Mouse (Mus musculus) CH12.LX (cell line): Measurements from ENCODE around the gene Txndc11. TPM values are rescaled to one million over a fixed set of nuclear protein-coding genes. Genes with fewer than 3 reads are reported as not detected.

Source experiments
- DNase-seq: peaks from one replicate; pipeline ENCODE4 v3.0.0-alpha.2; 2013; ENCODE audit errors: extremely low read depth
- H3K27ac ChIP-seq: 2 replicates; pipeline ENCODE4 v1.5.1; 2012; ENCODE audit warnings: low read depth, mild to moderate bottlenecking, control low read depth, moderate library complexity; ENCODE audit not compliant: insufficient read depth
- H3K27me3 ChIP-seq: replicated peaks from 2 replicates; pipeline ENCODE3; 2012; ENCODE audit warnings: inconsistent platforms
- H3K36me3 ChIP-seq, 2 experiments: replicated peaks in 1 of 2; 2 replicates each; pipeline versions ENCODE3 to v1.6.1; 2012; ENCODE audit warnings: inconsistent platforms in 1 of 2, low read length in 1 of 2, mild to moderate bottlenecking in 1 of 2, mixed read lengths in 1 of 2, moderate library complexity in 1 of 2; ENCODE audit not compliant: control insufficient read depth in 1 of 2, insufficient read depth in 1 of 2
- H3K4me1 ChIP-seq, 2 experiments: 2 replicates each; pipeline ENCODE4 v1.6.1; 2012; ENCODE audit warnings: inconsistent platforms in 1 of 2, moderate library complexity in 1 of 2; ENCODE audit not compliant: insufficient read depth in 2 of 2, control insufficient read depth in 1 of 2
- H3K4me2 ChIP-seq: 2 replicates; pipeline ENCODE4 v1.6.1; 2012; ENCODE audit warnings: low read depth, mild to moderate bottlenecking, control low read depth; ENCODE audit not compliant: poor library complexity, insufficient read depth, severe bottlenecking
- H3K4me3 ChIP-seq, 3 experiments: fragments of 150-350 bp in 1 of 3; sonication (generic) in 1 of 3; replicated peaks in 1 of 3; 2 replicates each; pipeline versions ENCODE3 to v1.5.1; 2011 to 2012; ENCODE audit warnings: low read depth in 2 of 3, low read length in 2 of 3, mild to moderate bottlenecking in 2 of 3, moderate library complexity in 2 of 3, control low read depth in 1 of 3, improper control_type of control experiment in 1 of 3, inconsistent platforms in 1 of 3, mixed read lengths in 1 of 3; ENCODE audit not compliant: poor library complexity in 1 of 3
- H3K79me2 ChIP-seq: replicated peaks from 2 replicates; pipeline ENCODE4 v1.6.1; 2012; ENCODE audit warnings: mild to moderate bottlenecking, moderate library complexity; ENCODE audit not compliant: control insufficient read depth, poor library complexity, insufficient read depth, severe bottlenecking; ENCODE audit errors: extremely low read depth
- H3K9ac ChIP-seq: 2 replicates; pipeline ENCODE4 v1.6.1; 2012; ENCODE audit warnings: low read depth, mild to moderate bottlenecking, control low read depth, moderate library complexity; ENCODE audit not compliant: insufficient read depth
- H3K9me3 ChIP-seq: replicated peaks from 2 replicates; pipeline ENCODE3; 2012; ENCODE audit warnings: low read length, inconsistent platforms, mixed read lengths
- BHLHE40 ChIP-seq: IDR thresholded peaks from 2 replicates; pipeline ENCODE4 v1.6.1; 2011; ENCODE audit warnings: mild to moderate bottlenecking, low read depth, low read length, improper control_type of control experiment
- CHD1 ChIP-seq: IDR thresholded peaks from 2 replicates; pipeline ENCODE4 v1.6.1; 2012; ENCODE audit warnings: low read depth, low read length, improper control_type of control experiment, inconsistent platforms
- CHD2 ChIP-seq: IDR thresholded peaks from 2 replicates; pipeline ENCODE4 v1.6.1; 2011; ENCODE audit warnings: low read length, improper control_type of control experiment
- CTCF ChIP-seq, 2 experiments: IDR thresholded peaks in 1 of 2; conservative IDR thresholded peaks in 1 of 2; 2 replicates each; pipeline ENCODE4 v1.5.1; 2011 to 2012; ENCODE audit warnings: low read depth in 2 of 2, low read length in 2 of 2, improper control_type of control experiment in 1 of 2, inconsistent platforms in 1 of 2, mild to moderate bottlenecking in 1 of 2, moderate library complexity in 1 of 2
- E2F4 ChIP-seq: IDR thresholded peaks from 2 replicates; pipeline ENCODE4 v1.6.1; 2011; ENCODE audit warnings: low read depth, low read length, improper control_type of control experiment; ENCODE audit not compliant: insufficient replicate concordance
- ELF1 ChIP-seq: IDR thresholded peaks from 2 replicates; pipeline ENCODE4 v1.6.1; 2014; ENCODE audit warnings: low read depth, mild to moderate bottlenecking, inconsistent platforms, low read length, improper control_type of control experiment
- EP300 ChIP-seq: IDR thresholded peaks from 2 replicates; pipeline ENCODE4 v1.6.1; 2011; ENCODE audit warnings: low read length, improper control_type of control experiment
- HCFC1 ChIP-seq: IDR thresholded peaks from 2 replicates; pipeline ENCODE4 v1.6.1; 2012; ENCODE audit warnings: low read depth, mild to moderate bottlenecking, inconsistent platforms, low read length, improper control_type of control experiment
- IRF4 ChIP-seq: IDR thresholded peaks from 2 replicates; pipeline ENCODE4 v1.6.1; 2014; ENCODE audit warnings: low read depth, mild to moderate bottlenecking, inconsistent platforms, low read length, improper control_type of control experiment
- JUND ChIP-seq: conservative IDR thresholded peaks from 2 replicates; pipeline ENCODE4 v1.6.1; 2011; ENCODE audit warnings: low read depth, low read length, improper control_type of control experiment
- KAT2A ChIP-seq: IDR thresholded peaks from 2 replicates; pipeline ENCODE4 v1.6.1; 2012; ENCODE audit warnings: low read length, improper control_type of control experiment, inconsistent platforms; ENCODE audit not compliant: insufficient replicate concordance
- MAFK ChIP-seq: IDR thresholded peaks from 2 replicates; pipeline ENCODE4 v1.6.1; 2011; ENCODE audit warnings: low read length, improper control_type of control experiment; ENCODE audit not compliant: insufficient replicate concordance
- MEF2A ChIP-seq: IDR thresholded peaks from 2 replicates; pipeline ENCODE4 v1.6.1; 2014; ENCODE audit warnings: low read depth, mild to moderate bottlenecking, inconsistent platforms, low read length, improper control_type of control experiment, borderline replicate concordance
- MXI1 ChIP-seq: IDR thresholded peaks from 2 replicates; pipeline ENCODE4 v1.6.1; 2011; ENCODE audit warnings: mild to moderate bottlenecking, low read depth, low read length, improper control_type of control experiment
- MYC ChIP-seq: IDR thresholded peaks from 2 replicates; pipeline ENCODE4 v1.6.1; 2011; ENCODE audit warnings: low read depth, mild to moderate bottlenecking, improper control_type of control experiment, low read length
- NELFE ChIP-seq: IDR thresholded peaks from 2 replicates; pipeline ENCODE4 v1.6.1; 2011; ENCODE audit warnings: low read depth, low read length, improper control_type of control experiment
- NRF1 ChIP-seq: IDR thresholded peaks from 2 replicates; pipeline ENCODE4 v1.6.1; 2014; ENCODE audit warnings: low read depth, mild to moderate bottlenecking, inconsistent platforms, low read length, improper control_type of control experiment, moderate library complexity
- RAD21 ChIP-seq: IDR thresholded peaks from 2 replicates; pipeline ENCODE4 v1.6.1; 2011; ENCODE audit warnings: low read depth, mild to moderate bottlenecking, low read length, improper control_type of control experiment, moderate library complexity
- RCOR1 ChIP-seq: conservative IDR thresholded peaks from 2 replicates; pipeline ENCODE4 v1.6.1; 2012; ENCODE audit warnings: low read depth, mild to moderate bottlenecking, inconsistent platforms, low read length, improper control_type of control experiment
- SIN3A ChIP-seq: IDR thresholded peaks from 2 replicates; pipeline ENCODE4 v1.6.1; 2012; ENCODE audit warnings: low read length, improper control_type of control experiment, inconsistent platforms
- SMC3 ChIP-seq: IDR thresholded peaks from 2 replicates; pipeline ENCODE4 v1.6.1; 2011; ENCODE audit warnings: low read depth, low read length, improper control_type of control experiment
- TCF12 ChIP-seq: IDR thresholded peaks from 2 replicates; pipeline ENCODE4 v1.6.1; 2014; ENCODE audit warnings: low read depth, mild to moderate bottlenecking, inconsistent platforms, low read length, improper control_type of control experiment
- UBTF ChIP-seq: IDR thresholded peaks from 2 replicates; pipeline ENCODE4 v1.6.1; 2012; ENCODE audit warnings: low read depth, mild to moderate bottlenecking, inconsistent platforms, low read length, improper control_type of control experiment, moderate library complexity
- USF1 ChIP-seq: IDR thresholded peaks from 2 replicates; pipeline ENCODE4 v1.6.1; 2014; ENCODE audit warnings: low read depth, mild to moderate bottlenecking, inconsistent platforms, low read length, improper control_type of control experiment
- ZC3H11A ChIP-seq: IDR thresholded peaks from 2 replicates; pipeline ENCODE4 v1.6.1; 2012; ENCODE audit warnings: low read depth, mild to moderate bottlenecking, inconsistent platforms, low read length, improper control_type of control experiment
- ZMIZ1 ChIP-seq: IDR thresholded peaks from 2 replicates; pipeline ENCODE4 v1.6.1; 2012; ENCODE audit warnings: low read depth, mild to moderate bottlenecking, inconsistent platforms, low read length, improper control_type of control experiment
- ZNF384 ChIP-seq: IDR thresholded peaks from 2 replicates; pipeline ENCODE4 v1.6.1; 2012; ENCODE audit warnings: low read depth, low read length, improper control_type of control experiment, inconsistent platforms
- dilution Hi-C: fragments of 300-500 bp; cut with MboI; formaldehyde crosslinking; loops from 2 replicates; pipeline ENCODE4 v1.14.3; 2020; ENCODE audit warnings: low sequenced_read_pairs; ENCODE audit not compliant: extremely low pct_unique_long_range_greater_than_20kb, extremely low pct_ligation_motif_present
- in situ Hi-C: fragments of 300-500 bp; cut with MboI; formaldehyde crosslinking; loops from 3 replicates; pipeline ENCODE4 v1.14.3; 2019; ENCODE audit warnings: low sequenced_read_pairs, low pct_ligation_motif_present, low pct_unique_long_range_greater_than_20kb, mixed read lengths
- polyA plus RNA-seq: library from polyadenylated mRNA; unstranded; fragments of >175 nt; gene quantifications from 2 replicates; pipeline ENCODE4 v1.2.1, GENCODE M21; 2012; ENCODE audit warnings: low read depth; ENCODE audit not compliant: insufficient read length
- total RNA-seq, 2 experiments: library from RNA; depleted of rRNA; stranded (reverse); fragments of 300-350 nt in 1 of 2; fragments of >200 nt in 1 of 2; gene quantifications; 2 replicates each; pipeline ENCODE4 v1.2.3; 2012 to 2014

Gene Txndc11
- total and polyA plus RNA-seq, 3 experiments: 40.6 to 63.2 (median 51.3) TPM

- no peaks in the 10 kb centered on the region for H3K9me3 ChIP-seq
- DNase-seq: peak; percentile 95
- no peak for TF ChIP-seq MXI1
- no peak for TF ChIP-seq UBTF
- peak; percentile 55; the same call in 1 of the 2 replicates for TF ChIP-seq MEF2A
- peak; percentile 96; the same call in 1 of the 2 replicates for TF ChIP-seq NELFE
- no peak for TF ChIP-seq CHD1
- no peak for TF ChIP-seq USF1
- TF ChIP-seq BHLHE40: peak; percentile 48; the same call in 1 of the 2 replicates
- 0 out of 2 replicates have a peak, but pooled peaks have one; percentile 8 for TF ChIP-seq EP300
- TF ChIP-seq HCFC1: peak; percentile 33; the same call in 1 of the 2 replicates
- TF ChIP-seq ZNF384: peak; percentile 55; the same call in 1 of the 2 replicates
- 0 out of 2 replicates have a peak, but pooled peaks have one; percentile 33 for TF ChIP-seq SIN3A
- peak; percentile 100 for TF ChIP-seq ZC3H11A
- 0 out of 2 replicates have a peak, but pooled peaks have one; percentile 48 for TF ChIP-seq MAFK
- peak; percentile 56 for TF ChIP-seq TCF12
- TF ChIP-seq IRF4: peak; percentile 72
- TF ChIP-seq RAD21: peak; percentile 100
- TF ChIP-seq RCOR1: peak; percentile 60
- no peak for TF ChIP-seq E2F4
- no peak for TF ChIP-seq KAT2A
- no peak for TF ChIP-seq CHD2
- TF ChIP-seq SMC3: peak; percentile 100
- 0 out of 2 replicates have a peak, but pooled peaks have one; percentile 31 for TF ChIP-seq NRF1
- TF ChIP-seq MYC: 0 out of 2 replicates have a peak, but pooled peaks have one; percentile 71
- peak; percentile 51 for TF ChIP-seq JUND
- TF ChIP-seq ZMIZ1: no peak
- TF ChIP-seq CTCF (conservative IDR thresholded peaks at IDR 0.05 in 1 of 2, IDR thresholded peaks at IDR 0.05 in 1 of 2; ENCODE audit: low read depth in 2 of 2, low read length in 2 of 2): peak; percentile 94 to 100
- TF ChIP-seq ELF1: peak; percentile 56
- no peaks in the 10 kb centered on the region for H3K27me3 ChIP-seq
- peak overlapping the region; percentile 92 for H3K4me2 ChIP-seq
- no peak overlapping the region for H3K27ac ChIP-seq
- no peaks in the 10 kb centered on the region for H3K79me2 ChIP-seq
- peak overlapping the region; percentile 47 for H3K9ac ChIP-seq
- peaks cover 0 to 33% of the 10 kb centered on the region in 2 experiments for H3K36me3 ChIP-seq
- dilution Hi-C loops: no loop called here
- in situ Hi-C loops: loop anchor here (5.0 kb wide), 1 partner anchor 152 kb away; no protein-coding TSS in a partner anchor
- H3K4me3 ChIP-seq: peak overlapping the region in 2 of 3 experiments; percentile 52 to 67
- peaks cover 8 to 38% of the 10 kb centered on the region in 2 experiments for H3K4me1 ChIP-seq
These were observed 100.2 kb downstream of the Txndc11 start for GRCm38 (mm10) chr16:11034193-11034803.
